Mouse (Mus musculus) heart, postnatal 25 days (tissue): ENCODE data around the gene Chkb. TPM values are rescaled to one million over a fixed set of nuclear protein-coding genes. Genes with fewer than 3 reads are reported as not detected.

ENCODE experiments used
- DNase-seq: peaks from one replicate; pipeline ENCODE4 v3.0.0; 2022; ENCODE audit warnings: low spot score
- intact Hi-C: fragments of 180-260 bp; cut with DNase I; formaldehyde crosslinking; loops from one replicate; pipeline ENCODE4 v1.15.1; 2025
- total RNA-seq, 2 experiments: library from RNA; stranded (reverse); gene quantifications; 2 replicates each; pipeline ENCODE4 v1.2.3; 2021

Chkb gene
- total RNA-seq, 2 experiments from 2014 or later = 40.6 to 44.9 TPM

DNA sequence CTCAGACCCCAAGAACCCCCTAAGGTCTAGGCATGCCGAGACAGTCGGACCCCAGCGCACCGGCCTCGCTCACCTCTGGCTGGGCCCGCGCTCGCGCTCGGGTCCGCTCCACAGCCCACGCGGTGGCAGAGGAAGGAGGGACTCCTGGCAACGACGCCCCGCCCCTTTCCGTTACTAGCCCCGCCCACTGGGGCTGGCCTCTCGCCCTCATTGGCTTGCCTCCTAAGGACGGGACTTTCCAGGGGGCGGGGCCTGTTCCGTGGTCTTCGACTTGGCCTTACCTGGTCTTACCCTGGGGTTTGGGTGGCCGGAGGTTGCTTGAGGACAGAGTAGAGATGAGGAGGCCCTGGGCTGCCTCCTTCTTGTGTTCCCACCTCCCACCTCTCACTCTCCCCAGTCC, 19.6 kb downstream of the Chkb start, which contains the start of gene Syce3:
Gene Syce3 (minus strand): TSS at position 386 of the 400 bp plus-strand sequence.
- intact Hi-C loops = no loop called here

DNA sequence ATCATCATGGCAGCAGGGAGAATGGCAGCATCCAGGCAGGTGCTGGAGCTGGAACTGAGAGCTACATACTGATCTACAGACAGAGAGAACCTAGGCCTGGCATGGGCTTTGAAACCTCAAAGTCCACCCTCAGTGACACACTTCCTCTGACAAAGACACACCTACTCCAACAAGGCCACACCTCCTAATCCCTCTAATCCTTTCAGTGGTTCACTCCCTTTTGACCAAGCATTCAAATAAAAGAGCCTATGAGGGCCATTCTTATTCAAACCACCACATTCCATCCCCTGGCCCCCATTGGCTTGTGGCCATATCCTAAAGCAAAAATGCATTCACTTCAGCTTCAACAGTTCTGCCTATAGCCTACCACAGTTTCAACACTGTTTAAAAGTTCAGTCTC, 23.0 kb downstream of the Chkb start:
- DNase-seq = no peak
- intact Hi-C loops = no loop called here

More for the DNA sequence above, 19.6 kb downstream of the Chkb start, which contains the start of gene Syce3:
- DNase-seq = no peak

GRCm38 (mm10) chr15:89404831-89405623, 24.7 kb downstream of the Chkb start:
- no peak for DNase-seq
- intact Hi-C loops = no loop called here

DNA sequence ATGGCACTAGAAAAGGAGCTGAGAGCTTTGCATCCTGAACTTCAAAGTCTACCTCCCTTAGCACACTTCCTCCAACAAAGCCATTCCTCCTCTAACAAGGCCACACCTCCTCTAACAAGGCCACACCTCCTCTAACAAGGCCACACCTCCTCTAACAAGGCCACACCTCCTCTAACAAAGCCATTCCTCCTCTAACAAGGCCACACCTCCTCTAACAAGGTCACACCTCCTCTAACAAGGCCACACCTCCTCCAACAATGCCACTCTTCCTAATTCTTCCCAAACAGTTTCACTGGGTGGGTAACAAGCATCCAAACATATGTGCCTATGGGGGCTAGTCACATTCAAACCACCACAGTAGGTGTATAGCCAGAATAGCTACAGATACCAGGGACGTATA, 27.2 kb downstream of the Chkb start:
- no peak for DNase-seq
- intact Hi-C loops = no loop called here

- intact Hi-C loops = no loop called here
- DNase-seq = no peak
These were observed 30.0 kb downstream of the Chkb start for GRCm38 (mm10) chr15:89399716-89400115.

- intact Hi-C loops = no loop called here
- no peak for DNase-seq
These were observed 31.6 kb downstream of the Chkb start for GRCm38 (mm10) chr15:89398146-89398545.

DNA sequence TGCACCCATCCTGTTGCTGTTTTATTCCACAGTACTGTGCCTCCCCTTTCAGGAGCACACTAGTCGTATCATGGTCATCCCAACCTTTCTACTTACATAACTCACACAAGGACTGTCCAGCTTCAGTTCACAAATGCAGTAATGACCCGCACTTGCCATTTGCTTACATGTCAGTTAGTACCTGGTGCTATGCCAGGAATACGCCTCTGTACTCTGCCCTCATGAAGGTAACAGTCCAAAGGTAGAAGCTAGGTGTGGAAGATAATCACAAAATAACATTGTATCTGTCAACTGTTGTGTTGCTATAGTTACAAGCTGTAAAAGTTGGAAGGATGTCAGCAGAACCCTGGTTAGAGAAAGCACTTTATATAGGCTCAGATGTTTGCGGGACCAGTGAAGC, 32.8 kb downstream of the Chkb start:
- intact Hi-C loops = no loop called here
- no peak for DNase-seq

DNA sequence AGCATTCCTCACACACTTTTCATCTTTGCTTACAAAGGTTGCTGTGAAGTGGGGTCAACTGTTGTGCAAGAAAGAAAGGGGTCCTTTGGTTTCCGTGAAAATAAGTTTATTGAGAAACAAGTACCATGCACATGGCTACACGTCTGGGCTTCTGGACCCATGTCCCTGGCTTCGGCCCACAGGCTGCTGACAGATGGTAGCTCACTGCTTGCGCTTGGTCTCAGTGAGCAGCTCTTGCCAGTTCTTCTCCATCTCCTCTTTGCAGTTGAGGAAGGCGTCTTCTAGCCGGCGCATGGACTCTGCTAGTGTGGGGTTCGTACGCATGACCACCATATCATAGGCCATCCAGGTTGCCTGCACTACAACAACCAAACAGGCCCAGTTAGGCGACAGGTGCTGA, 39.6 kb downstream of the Chkb start:
- no peak for DNase-seq
- intact Hi-C loops = no loop called here

DNA sequence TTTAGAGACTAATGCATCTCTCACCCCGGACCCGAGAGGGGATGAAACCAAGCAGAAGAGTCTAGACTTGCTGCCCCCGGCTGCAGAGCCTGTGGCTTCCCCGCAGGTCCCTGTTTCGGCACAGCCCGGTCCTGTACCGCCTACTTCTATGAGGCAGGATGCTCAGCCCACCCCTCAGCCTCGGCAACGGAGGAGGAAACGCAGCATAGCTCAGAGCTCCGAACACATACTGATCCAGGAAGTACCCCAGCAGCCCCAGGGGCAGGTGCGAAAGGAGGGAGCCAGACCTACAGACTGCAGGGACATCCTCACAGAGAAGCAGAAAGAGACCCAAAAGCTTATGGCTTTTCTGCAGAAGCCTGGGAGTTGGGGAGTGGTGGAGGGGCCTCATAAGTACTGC, 42.6 kb downstream of the Chkb start:
- DNase-seq = no peak
- intact Hi-C loops = no loop called here

DNA sequence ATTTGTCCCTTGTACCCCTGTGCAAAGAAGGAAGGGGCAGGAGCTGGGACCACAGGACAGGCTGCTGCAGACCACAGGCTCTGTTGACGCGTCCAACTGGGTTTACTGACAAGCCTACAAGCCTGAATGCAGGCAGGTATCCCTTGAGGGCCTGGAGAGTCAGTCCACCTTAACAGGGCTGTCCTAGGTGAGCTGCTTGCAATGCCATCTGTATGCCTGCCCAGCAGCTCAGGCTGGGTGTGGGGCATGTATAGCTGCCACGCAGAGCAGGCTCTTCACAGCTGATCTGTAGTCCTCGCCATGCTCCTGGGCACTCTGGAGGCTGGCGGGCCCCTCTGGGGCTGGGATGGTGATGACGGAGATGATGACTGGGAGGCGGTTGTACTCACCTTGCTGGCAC, 45.1 kb downstream of the Chkb start, which contains the start of gene Klhdc7b:
Gene Klhdc7b (plus strand): TSS at position 301 of the 400 bp plus-strand sequence.
- DNase-seq = no peak
- intact Hi-C loops = no loop called here

DNA sequence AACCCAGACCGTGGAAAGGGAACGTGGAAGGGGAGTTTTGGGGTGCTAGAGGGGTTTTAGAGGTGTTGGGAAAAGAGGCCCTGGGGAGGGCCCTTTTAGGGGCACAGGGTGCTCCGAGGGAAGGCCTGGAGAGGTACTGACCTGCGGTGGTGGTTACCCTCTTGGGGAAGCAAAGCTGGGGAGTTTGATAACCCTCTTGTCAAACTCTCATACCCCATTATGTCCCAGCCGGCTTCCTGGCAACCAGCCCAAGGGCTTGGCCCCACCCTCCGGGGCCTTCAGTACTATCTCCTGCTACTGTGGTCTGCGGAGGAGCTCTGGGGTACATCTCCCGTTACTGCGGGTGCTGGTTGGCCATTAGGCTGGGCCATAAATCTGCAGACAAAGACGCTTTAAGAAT, 50.3 kb downstream of the Chkb start:
- intact Hi-C loops = no loop called here

GRCm38 (mm10) chr15:89378831-89379401, 50.8 kb downstream of the Chkb start, which contains the start of gene Odf3b:
Odf3b (minus strand) TSS chr15:89379282.
- DNase-seq = peak; percentile 34

More for the DNA sequence above, 50.3 kb downstream of the Chkb start:
- DNase-seq = no peak

DNA sequence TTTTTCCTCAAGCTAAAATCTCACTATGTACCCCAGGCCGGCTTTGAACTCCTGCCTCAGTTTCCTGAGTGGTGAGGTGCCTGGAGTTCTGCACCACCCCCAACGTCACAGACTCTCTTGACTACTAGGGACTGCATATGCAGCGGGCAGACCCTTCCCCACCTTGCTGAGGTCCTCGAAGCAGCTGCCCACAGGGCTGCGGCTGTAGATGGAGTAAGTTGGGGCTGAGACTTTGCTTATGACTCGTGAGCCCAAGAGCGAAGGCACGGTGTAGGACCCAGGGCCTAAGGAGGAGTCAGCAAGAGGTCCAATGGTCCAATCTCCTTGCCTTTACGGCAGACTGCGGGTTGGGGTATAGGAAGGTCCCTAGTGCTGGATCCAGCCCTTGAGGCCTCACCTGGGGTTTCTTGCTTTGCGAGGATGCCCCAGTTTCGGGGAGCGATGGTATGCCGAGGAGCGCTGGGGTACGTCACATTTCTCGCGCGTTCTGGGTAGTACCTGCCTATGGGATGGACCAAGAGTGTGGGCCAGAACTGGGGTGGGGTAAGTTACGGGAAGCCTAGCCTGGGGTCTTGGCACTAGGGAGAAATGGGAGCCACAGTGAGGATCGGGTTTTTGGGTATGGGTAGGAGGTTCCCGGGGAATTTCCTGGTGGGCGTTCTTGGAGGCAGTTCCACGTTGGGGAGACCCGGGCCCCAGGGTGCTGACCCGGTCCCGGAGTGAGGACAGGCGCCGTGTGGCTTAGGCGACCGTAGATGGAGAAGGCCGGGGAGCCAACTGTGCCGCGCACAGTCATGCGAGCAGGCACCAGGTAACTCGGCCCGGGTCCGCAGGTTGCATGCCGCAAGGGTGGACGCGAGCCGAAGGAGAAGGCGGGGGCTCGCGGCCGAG, 51.5 kb downstream of the Chkb start:
- no peak for DNase-seq
- intact Hi-C loops = loop anchor here (2.0 kb wide), 1 partner anchor 51 kb away; the partner anchor contains the start of genes C730034F03Rik, Chkb and Gm44502

More at GRCm38 (mm10) chr15:89378831-89379401, 50.8 kb downstream of the Chkb start, which contains the start of gene Odf3b:
- intact Hi-C loops = no loop called here

GRCm38 (mm10) chr15:89377362-89377761, 52.3 kb downstream of the Chkb start:
- intact Hi-C loops = loop anchor here (2.0 kb wide), 1 partner anchor 51 kb away; the partner anchor contains the start of genes C730034F03Rik, Chkb and Gm44502
- DNase-seq = no peak

- intact Hi-C loops = loop anchor here (2.0 kb wide), 1 partner anchor 52 kb away; the partner anchor contains the start of genes C730034F03Rik, Chkb and Gm44502
- no peak for DNase-seq
These were observed 52.8 kb downstream of the Chkb start, which contains the start of gene Tymp for GRCm38 (mm10) chr15:89376957-89377356. Tymp (minus strand) TSS chr15:89377039.

Other genes with a start within 250 kb of the Chkb start
- 10 to 100 TPM; 81.5 to 86.1 TPM for gene Plxnb2, start 249.1 kb downstream of the Chkb start, total RNA-seq
- 1 to 10 TPM; 8.4 to 8.7 TPM for gene Dennd6b, start 233.4 kb downstream of the Chkb start, total RNA-seq
- gene Ppp6r2, start 218.4 kb downstream of the Chkb start, total RNA-seq = 10 to 100 TPM; 63.4 to 65.0 TPM
- gene Sbf1, start 114.6 kb downstream of the Chkb start, total RNA-seq = 10 to 100 TPM; 58.3 to 64.4 TPM
- gene Adm2, start 107.2 kb downstream of the Chkb start, total RNA-seq = not detected
- not detected for gene Miox, start 95.5 kb downstream of the Chkb start, total RNA-seq
- gene Lmf2, start 74.2 kb downstream of the Chkb start, total RNA-seq = 10 to 100 TPM; 30.6 to 31.8 TPM
- gene Ncaph2, start 74.2 kb downstream of the Chkb start, total RNA-seq = 10 to 100 TPM; 52.0 to 60.4 TPM
- 10 to 100 TPM; 23.0 to 24.2 TPM for gene Sco2, start 56.1 kb downstream of the Chkb start, total RNA-seq
- under 1 TPM; 0.44 to 0.64 TPM for gene Tymp, start 52.9 kb downstream of the Chkb start, total RNA-seq
- 1 to 10 TPM; 1.3 TPM for gene Odf3b, start 50.6 kb downstream of the Chkb start, total RNA-seq
- not detected for gene Klhdc7b, start 45.0 kb downstream of the Chkb start, total RNA-seq
- not detected for gene Syce3, start 19.4 kb downstream of the Chkb start, total RNA-seq
- gene Cpt1b, start 4.0 kb downstream of the Chkb start, total RNA-seq = 100 to 1,000 TPM; 512 to 569 TPM
- 1 to 10 TPM; 1.5 TPM for gene C730034F03Rik, start 319 bp downstream of the Chkb start, total RNA-seq
- 10 to 100 TPM; 14.5 to 16.4 TPM for gene Gm44502, start 212 bp downstream of the Chkb start, total RNA-seq
- gene Mapk8ip2, start 24.0 kb upstream of the Chkb start, total RNA-seq = under 1 TPM; 0.10 to 0.11 TPM
- gene Arsa, start 47.5 kb upstream of the Chkb start, total RNA-seq = 10 to 100 TPM; 12.0 to 13.1 TPM
- gene Shank3, start 69.7 kb upstream of the Chkb start, total RNA-seq = 10 to 100 TPM; 48.2 to 53.3 TPM
- under 1 TPM in 1 of 2 experiments, not detected in 1; 0.36 TPM for gene Acr, start 138.4 kb upstream of the Chkb start, total RNA-seq
- 1 to 10 TPM; 3.5 to 7.5 TPM for gene Rabl2, start 162.0 kb upstream of the Chkb start, total RNA-seq